ENCODE assay signal across 8 mouse cellular contexts in the genomic region with DNA sequence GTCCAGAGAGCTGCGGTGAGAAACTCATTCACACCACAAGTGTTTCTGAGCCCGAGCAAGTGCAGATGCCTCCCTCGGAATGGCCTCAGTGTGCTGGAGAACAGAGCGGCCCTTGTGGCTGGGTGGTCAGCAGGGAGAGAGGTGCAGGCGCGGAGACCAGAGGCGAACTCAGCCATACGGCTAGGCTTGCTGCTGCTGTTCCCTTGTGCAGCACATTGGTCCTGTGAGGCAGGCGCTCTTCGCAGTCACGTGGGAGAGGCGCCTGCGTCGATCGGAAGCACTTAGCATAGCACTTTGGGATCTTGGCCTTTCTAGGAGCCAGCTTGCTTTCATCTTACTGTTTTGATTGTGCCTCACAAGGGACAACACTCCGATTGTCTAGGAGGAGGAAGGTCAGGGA. TPM values are rescaled to one million over a fixed set of nuclear protein-coding genes. Genes with fewer than 3 reads are reported as not detected.
DNase-seq lines count a peak whose midpoint lies in the region; ATAC-seq lines count a peak whose summit lies in the region.

No protein-coding gene starts in this region.

- no peak overlapping the region for H3K9ac ChIP-seq in heart, embryonic 11.5 days (ENCODE audit: low read depth, low read length)
- H3K9ac ChIP-seq in liver, embryonic 16.5 days (ENCODE audit: low read depth, low read length): no peak overlapping the region

- H3K4me1 ChIP-seq in heart, embryonic 11.5 days (ENCODE audit: control insufficient read depth, insufficient read depth, low read length): peaks cover 7% of the 10 kb centered on the region
- no peaks in the 10 kb centered on the region; the same call in 1 of the 2 replicates for H3K4me1 ChIP-seq in liver, embryonic 16.5 days (ENCODE audit: control insufficient read depth, low read depth, low read length)

- H3K27me3 ChIP-seq in heart, embryonic 11.5 days (ENCODE audit: control insufficient read depth, insufficient read depth, low read length): no peaks in the 10 kb centered on the region
- no peaks in the 10 kb centered on the region for H3K27me3 ChIP-seq in liver, embryonic 16.5 days (ENCODE audit: control insufficient read depth, insufficient read depth, low read depth, low read length)

- H3K9me3 ChIP-seq in heart, embryonic 11.5 days (replicated peaks; ENCODE audit: control insufficient read depth, low read length): no peaks in the 10 kb centered on the region
- no peaks in the 10 kb centered on the region for H3K9me3 ChIP-seq in liver, embryonic 16.5 days (replicated peaks; ENCODE audit: control insufficient read depth, low read length)

- no peaks in the 10 kb centered on the region for H3K36me3 ChIP-seq in heart, embryonic 11.5 days (ENCODE audit: control insufficient read depth, insufficient read depth, low read length)
- H3K36me3 ChIP-seq in liver, embryonic 16.5 days (ENCODE audit: control insufficient read depth, insufficient read depth): no peaks in the 10 kb centered on the region

- DNase-seq in layer of hippocampus, adult 11-12 months (ENCODE audit: low spot score): peak; percentile 36
- no peak for DNase-seq in layer of hippocampus, postnatal 14 days (ENCODE audit: low spot score in 2 of 2)
- peak; percentile 52 for DNase-seq in embryo, embryonic 10.5 days (ENCODE audit: low spot score)
- no peak for DNase-seq in spleen, postnatal 10 days (ENCODE audit: low spot score in 2 of 2)
- no peak for DNase-seq in thymus, postnatal 4 days

- H3K4me3 ChIP-seq in heart, embryonic 11.5 days (ENCODE audit: low read depth, low read length): no peak overlapping the region
- no peak overlapping the region for H3K4me3 ChIP-seq in liver, embryonic 16.5 days (ENCODE audit: low read depth, low read length)

- peak overlapping the region; percentile 37 for H3K4me2 ChIP-seq in heart, embryonic 11.5 days
- no peak overlapping the region for H3K4me2 ChIP-seq in liver, embryonic 16.5 days (ENCODE audit: low read depth, low read length)

- H3K27ac ChIP-seq in heart, embryonic 11.5 days (ENCODE audit: low read depth, low read length): no peak overlapping the region
- peak overlapping the region; percentile 26; the same call in 1 of the 2 replicates for H3K27ac ChIP-seq in liver, embryonic 16.5 days (ENCODE audit: low read length)

- ATAC-seq in heart, embryonic 11.5 days (replicated peaks; ENCODE audit: insufficient number of reproducible peaks, low FRiP score, low TSS enrichment): no peak
- ATAC-seq in liver, embryonic 16.5 days (ENCODE audit: low read depth): no peak
- ATAC-seq in monocyte, adult 5-6 weeks (replicated peaks; ENCODE audit: insufficient number of reproducible peaks, low FRiP score, low TSS enrichment, poor library complexity, severe bottlenecking): no peak

- 22% methylated on average over 16 of the region's 16 CpGs for WGBS in heart, embryonic 11.5 days (ENCODE audit: insufficient replicate concordance)
- 58% methylated on average over 16 of the region's 16 CpGs for WGBS in liver, embryonic 16.5 days (ENCODE audit: insufficient replicate concordance)

RNA-seq across cellular contexts. Expression of a gene that starts 45.7 kb away (rescaled TPM):
- total RNA-seq in layer of hippocampus, postnatal 14 days (2021): 10 to 100 TPM; 30.7 to 31.3 TPM
- polyA plus RNA-seq in heart, embryonic 11.5 days (2014; fragmentation: Nextera tagmentation; extraction: Ambion mirVana): 17.4 and 17.5 TPM in 2 replicates
- polyA plus RNA-seq in liver, embryonic 16.5 days (2015; fragmentation: Nextera tagmentation; extraction: Ambion mirVana): 6.4 TPM in 2 replicates
- 36.6 to 52.3 TPM (median 38.8 TPM) in 3 replicates for total RNA-seq in monocyte, adult 5-6 weeks (2017)

Comparison
In these comparisons a context has a peak if more than half of its experiments do, and no peak if none do; other contexts are left out.
1. DNase-seq: peak in layer of hippocampus, adult 11-12 months (single experiment) and embryo, embryonic 10.5 days (single experiment); none in layer of hippocampus, postnatal 14 days (0 of 2), spleen, postnatal 10 days (0 of 2) and thymus, postnatal 4 days (single experiment).